Mouse (Mus musculus): ENCODE data around the gene Wdr53. TPM values are rescaled to one million over a fixed set of nuclear protein-coding genes. Genes with fewer than 3 reads are reported as not detected.
"Not testable (repeated sequence)": the region's sequence is repeated elsewhere in the genome, so short reads cannot be mapped to it uniquely, and the experiment has no call there.

The Wdr53 gene
- total and polyA plus RNA-seq, 3 experiments: 22.7 to 57.3 (median 28.6) TPM

DNA sequence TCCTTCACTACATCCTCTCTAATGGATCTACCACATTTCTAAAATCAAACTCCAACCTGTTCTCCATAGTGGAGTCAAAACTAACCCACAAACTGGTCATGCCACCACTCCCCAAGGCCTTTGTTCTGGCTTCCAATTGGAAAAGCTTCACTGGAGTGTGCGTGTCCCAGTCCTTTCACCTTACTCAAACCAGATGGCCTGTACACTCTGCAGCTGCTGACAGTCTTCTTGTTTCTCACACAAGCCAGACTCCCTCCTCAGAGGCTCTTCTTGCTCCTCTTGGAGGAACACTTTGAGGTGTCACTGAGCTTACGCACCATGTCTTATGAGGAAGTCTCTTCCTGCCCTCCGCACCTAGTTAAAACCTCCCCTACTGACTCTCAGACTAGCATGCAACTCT is 3.1 kb upstream of the Wdr53 start:
- Histone ChIP-seq H3K9me3 (replicated peaks; ENCODE audit: low read length) (no peaks in the 10 kb centered on the region), H3K27ac (ENCODE audit: insufficient read depth, low read depth) (no peak overlapping the region), H3K4me1 (ENCODE audit: control insufficient read depth in 1 of 2, insufficient read depth in 2 of 2) (peaks cover 5 to 43% of the 10 kb centered on the region in 2 experiments; a peak in 3 of 4 replicates), H3K9ac (ENCODE audit: insufficient read depth, low read depth) (no peak overlapping the region), H3K79me2 (replicated peaks; ENCODE audit: control insufficient read depth, extremely low read depth, insufficient read depth, poor library complexity, severe bottlenecking) (peaks cover 73% of the 10 kb centered on the region), H3K36me3 (replicated peaks in 1 of 2; ENCODE audit: control insufficient read depth in 1 of 2, insufficient read depth in 1 of 2, low read length in 1 of 2) (peaks cover 2 to 29% of the 10 kb centered on the region in 2 experiments), H3K27me3 (replicated peaks) (no peaks in the 10 kb centered on the region), H3K4me3 (replicated peaks in 1 of 3; ENCODE audit: low read depth in 2 of 3, low read length in 2 of 3, poor library complexity in 1 of 3) (no peak overlapping the region), H3K4me2 (ENCODE audit: insufficient read depth, low read depth, poor library complexity, severe bottlenecking) (no peak overlapping the region)
- in situ Hi-C loops (cut with MboI; ENCODE audit: low pct_ligation_motif_present, low pct_unique_long_range_greater_than_20kb, low sequenced_read_pairs) (no loop called here), dilution Hi-C loops (cut with MboI; ENCODE audit: extremely low pct_ligation_motif_present, extremely low pct_unique_long_range_greater_than_20kb, low sequenced_read_pairs) (no loop called here)
- TF ChIP-seq IRF4 (IDR thresholded peaks at IDR 0.05; ENCODE audit: low read depth, low read length) (no peak), USF2 (conservative IDR thresholded peaks at IDR 0.05; ENCODE audit: low read depth, low read length) (no peak), MXI1 (IDR thresholded peaks at IDR 0.05; ENCODE audit: low read depth, low read length) (no peak)
- DNase-seq (ENCODE audit: extremely low read depth): no peak

- peak; percentile 67 for DNase-seq (ENCODE audit: extremely low read depth)
- H3K79me2 ChIP-seq (replicated peaks; ENCODE audit: control insufficient read depth, extremely low read depth, insufficient read depth, poor library complexity, severe bottlenecking): peaks cover 64% of the 10 kb centered on the region
- H3K4me1 ChIP-seq (ENCODE audit: control insufficient read depth in 1 of 2, insufficient read depth in 2 of 2): peaks cover 5 to 37% of the 10 kb centered on the region in 2 experiments; a peak in 3 of 4 replicates
- in situ Hi-C loops (cut with MboI; ENCODE audit: low pct_ligation_motif_present, low pct_unique_long_range_greater_than_20kb, low sequenced_read_pairs): no loop called here
- peak overlapping the region; percentile 52 for H3K4me2 ChIP-seq (ENCODE audit: insufficient read depth, low read depth, poor library complexity, severe bottlenecking)
- TF ChIP-seq MEF2A (IDR thresholded peaks at IDR 0.05; ENCODE audit: borderline replicate concordance, low read depth, low read length) (0 out of 2 replicates have a peak, but pooled peaks have one; percentile 17), NELFE (IDR thresholded peaks at IDR 0.05; ENCODE audit: low read depth, low read length) (no peak)
- H3K9me3 ChIP-seq (replicated peaks; ENCODE audit: low read length): no peaks in the 10 kb centered on the region
- peak overlapping the region; percentile 90 for H3K9ac ChIP-seq (ENCODE audit: insufficient read depth, low read depth)
- dilution Hi-C loops (cut with MboI; ENCODE audit: extremely low pct_ligation_motif_present, extremely low pct_unique_long_range_greater_than_20kb, low sequenced_read_pairs): no loop called here
- peak overlapping the region; percentile 86 to 90 (median 89) for H3K4me3 ChIP-seq (replicated peaks in 1 of 3; ENCODE audit: low read depth in 2 of 3, low read length in 2 of 3, poor library complexity in 1 of 3)
- H3K27me3 ChIP-seq (replicated peaks): no peaks in the 10 kb centered on the region
- peaks cover 2 to 31% of the 10 kb centered on the region in 2 experiments for H3K36me3 ChIP-seq (replicated peaks in 1 of 2; ENCODE audit: control insufficient read depth in 1 of 2, insufficient read depth in 1 of 2, low read length in 1 of 2)
- peak overlapping the region; percentile 72 for H3K27ac ChIP-seq (ENCODE audit: insufficient read depth, low read depth)
Measured at GRCm38 (mm10) chr16:32246351-32246791, 656 bp upstream of the Wdr53 start.

DNA sequence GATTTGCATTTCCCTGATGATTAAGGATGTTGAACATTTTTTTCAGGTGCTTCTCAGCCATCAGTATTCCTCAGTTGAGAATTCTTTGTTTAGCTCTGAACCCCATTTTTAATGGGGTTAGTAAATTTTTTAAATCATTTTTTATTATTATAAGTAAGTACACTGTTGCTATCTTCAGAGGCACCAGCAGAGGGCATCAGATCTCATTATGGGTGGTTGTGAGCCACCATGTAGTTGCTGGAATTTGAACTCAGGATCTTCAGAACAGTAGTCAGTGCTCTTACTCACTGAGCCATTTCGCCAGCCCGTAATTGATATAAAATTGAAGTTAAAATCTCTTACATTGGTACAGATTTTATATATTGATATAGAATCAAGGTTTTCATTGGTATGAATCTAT is 17.2 kb downstream of the Wdr53 start:
- H3K9ac ChIP-seq (ENCODE audit: insufficient read depth, low read depth); H3K9me3 ChIP-seq (replicated peaks; ENCODE audit: low read length); H3K27ac ChIP-seq (ENCODE audit: insufficient read depth, low read depth); H3K4me1 ChIP-seq (ENCODE audit: control insufficient read depth in 1 of 2, insufficient read depth in 2 of 2); H3K27me3 ChIP-seq (replicated peaks); H3K4me2 ChIP-seq (ENCODE audit: insufficient read depth, low read depth, poor library complexity, severe bottlenecking); dilution Hi-C loops (cut with MboI; ENCODE audit: extremely low pct_ligation_motif_present, extremely low pct_unique_long_range_greater_than_20kb, low sequenced_read_pairs); H3K79me2 ChIP-seq (replicated peaks; ENCODE audit: control insufficient read depth, extremely low read depth, insufficient read depth, poor library complexity, severe bottlenecking); H3K36me3 ChIP-seq (replicated peaks in 1 of 2; ENCODE audit: control insufficient read depth in 1 of 2, insufficient read depth in 1 of 2, low read length in 1 of 2); H3K4me3 ChIP-seq (replicated peaks in 1 of 3; ENCODE audit: low read depth in 2 of 3, low read length in 2 of 3, poor library complexity in 1 of 3): not testable (repeated sequence)
- TF ChIP-seq SMC3 (IDR thresholded peaks at IDR 0.05; ENCODE audit: low read depth, low read length): peak; percentile 60
- TF ChIP-seq RAD21 (IDR thresholded peaks at IDR 0.05; ENCODE audit: low read depth, low read length): peak; percentile 52
- peak; percentile 23 to 69; a peak in 2 of 4 replicates for TF ChIP-seq CTCF (conservative IDR thresholded peaks at IDR 0.05 in 1 of 2, IDR thresholded peaks at IDR 0.05 in 1 of 2; ENCODE audit: low read depth in 2 of 2, low read length in 2 of 2)
- in situ Hi-C loops (cut with MboI; ENCODE audit: low pct_ligation_motif_present, low pct_unique_long_range_greater_than_20kb, low sequenced_read_pairs): loop anchor here (25.0 kb wide), 1 partner anchor 198 kb away; no protein-coding TSS in a partner anchor
- peak; percentile 33 for DNase-seq (ENCODE audit: extremely low read depth)
